Mouse (Mus musculus) liver, adult 2 months (tissue): ENCODE data around the gene Fancg.

ENCODE experiments used
- CTCF ChIP-seq: fragments of 200-500 bp; IDR thresholded peaks from 2 replicates; pipeline ENCODE4 v1.5.1; 2011; ENCODE audit warnings: low read depth, low read length, control low read depth
- POLR2A ChIP-seq: fragments of 200-500 bp; IDR thresholded peaks from 2 replicates; pipeline ENCODE4 v1.6.1; 2011; ENCODE audit warnings: low read length, control low read depth; ENCODE audit not compliant: insufficient read depth; ENCODE audit errors: extremely low read depth

DNA sequence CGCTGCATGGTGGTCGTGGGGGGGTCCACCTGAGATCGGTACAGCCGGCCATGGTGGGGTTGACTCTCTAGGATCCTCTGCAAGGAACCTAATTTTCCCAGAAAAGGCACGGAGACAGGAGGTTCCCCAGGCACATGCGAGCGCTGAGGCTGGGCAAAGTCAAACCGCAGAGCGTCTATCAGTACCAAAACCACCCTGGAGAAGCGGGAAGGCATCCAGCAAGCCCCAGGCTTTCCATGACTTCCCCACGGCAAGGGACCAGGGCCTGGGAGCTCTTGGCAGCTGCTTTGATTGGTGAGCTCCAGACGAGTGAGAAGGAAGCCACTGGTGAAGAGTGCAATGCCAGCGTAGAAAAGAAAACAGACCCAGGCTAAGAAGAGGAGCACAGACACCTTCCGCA is 14.4 kb upstream of the Fancg start:
- TF ChIP-seq CTCF (no peak), POLR2A (no peak)
